Mouse (Mus musculus) ES-E14 (cell line): Measurements from ENCODE around the gene Map7d3. TPM values are rescaled to one million over a fixed set of nuclear protein-coding genes. Genes with fewer than 3 reads are reported as not detected.
A peak's percentile ranks its signal among the peaks of the same experiment; 100 is the strongest.

Experiments used
- DNase-seq: peaks from one replicate; pipeline ENCODE4 v3.0.0-alpha.2; 2013; ENCODE audit warnings: low read depth, low spot score
- H3K27ac ChIP-seq: 2 replicates; pipeline ENCODE4 v1.5.1; 2012; ENCODE audit warnings: low read depth, mild to moderate bottlenecking, low read length, moderate library complexity, mixed read lengths; ENCODE audit not compliant: poor library complexity, insufficient read depth, severe bottlenecking
- H3K36me3 ChIP-seq: 2 replicates; pipeline ENCODE4 v1.6.1; 2012; ENCODE audit warnings: mild to moderate bottlenecking, low read length, moderate library complexity, mixed read lengths; ENCODE audit not compliant: control insufficient read depth, poor library complexity, insufficient read depth, severe bottlenecking
- H3K4me1 ChIP-seq, 2 experiments: fragments of 150-350 bp in 1 of 2; sonication (generic) in 1 of 2; 2 replicates each; pipeline ENCODE4 v1.6.1; 2012; ENCODE audit warnings: low read length in 2 of 2, mild to moderate bottlenecking in 1 of 2, mixed read lengths in 1 of 2; ENCODE audit not compliant: control insufficient read depth in 2 of 2, insufficient read depth in 2 of 2, poor library complexity in 1 of 2
- H3K4me3 ChIP-seq, 2 experiments: fragments of 150-350 bp in 1 of 2; sonication (generic) in 1 of 2; 2 replicates each; pipeline ENCODE4 v1.5.1; 2012; ENCODE audit warnings: low read length in 2 of 2, low read depth in 1 of 2, mild to moderate bottlenecking in 1 of 2, mixed read lengths in 1 of 2; ENCODE audit not compliant: insufficient read depth in 1 of 2, poor library complexity in 1 of 2, severe bottlenecking in 1 of 2
- H3K9ac ChIP-seq: 2 replicates; pipeline ENCODE4 v1.6.1; 2012; ENCODE audit warnings: low read depth, mild to moderate bottlenecking, low read length, mixed read lengths; ENCODE audit not compliant: poor library complexity, insufficient read depth, severe bottlenecking
- H3K9me3 ChIP-seq: fragments of 150-350 bp; sonication (generic); 2 replicates; pipeline ENCODE4 v1.6.1; 2012; ENCODE audit warnings: low read depth, mild to moderate bottlenecking, low read length; ENCODE audit not compliant: control insufficient read depth, insufficient read depth
- CHD2 ChIP-seq: IDR thresholded peaks from 2 replicates; pipeline ENCODE4 v1.6.1; 2014; ENCODE audit warnings: mild to moderate bottlenecking, low read depth, low read length, inconsistent platforms
- HCFC1 ChIP-seq: IDR thresholded peaks from 2 replicates; pipeline ENCODE4 v1.6.1; 2012; ENCODE audit warnings: low read length, inconsistent platforms, borderline replicate concordance; ENCODE audit not compliant: insufficient read depth
- MAFK ChIP-seq: IDR thresholded peaks from 2 replicates; pipeline ENCODE4 v1.6.1; 2014; ENCODE audit warnings: mild to moderate bottlenecking, low read depth, low read length, inconsistent platforms; ENCODE audit not compliant: insufficient read depth
- ZC3H11A ChIP-seq: IDR thresholded peaks from 2 replicates; pipeline ENCODE4 v1.6.1; 2012; ENCODE audit warnings: low read depth, mild to moderate bottlenecking, inconsistent platforms, low read length, borderline replicate concordance
- ZNF384 ChIP-seq: IDR thresholded peaks from 2 replicates; pipeline ENCODE4 v1.6.1; 2012; ENCODE audit warnings: low read depth, low read length, inconsistent platforms
- in situ Hi-C, 2 experiments: fragments of 600-800 bp; cut with MboI; formaldehyde crosslinking; loops; one replicate each; pipeline ENCODE4 v1.15.1; 2025; ENCODE audit warnings: low sequenced_read_pairs in 2 of 2, inconsistent platforms in 1 of 2; ENCODE audit not compliant: unreplicated experiment in 2 of 2
- total RNA-seq: library from RNA; depleted of rRNA; stranded (reverse); fragments of 300-350 nt; gene quantifications from 2 replicates; pipeline ENCODE4 v1.2.3, GENCODE M21; 2012; rRNA removed

Gene Map7d3
- total RNA-seq = 2.6 and 2.8 TPM in 2 replicates

DNA sequence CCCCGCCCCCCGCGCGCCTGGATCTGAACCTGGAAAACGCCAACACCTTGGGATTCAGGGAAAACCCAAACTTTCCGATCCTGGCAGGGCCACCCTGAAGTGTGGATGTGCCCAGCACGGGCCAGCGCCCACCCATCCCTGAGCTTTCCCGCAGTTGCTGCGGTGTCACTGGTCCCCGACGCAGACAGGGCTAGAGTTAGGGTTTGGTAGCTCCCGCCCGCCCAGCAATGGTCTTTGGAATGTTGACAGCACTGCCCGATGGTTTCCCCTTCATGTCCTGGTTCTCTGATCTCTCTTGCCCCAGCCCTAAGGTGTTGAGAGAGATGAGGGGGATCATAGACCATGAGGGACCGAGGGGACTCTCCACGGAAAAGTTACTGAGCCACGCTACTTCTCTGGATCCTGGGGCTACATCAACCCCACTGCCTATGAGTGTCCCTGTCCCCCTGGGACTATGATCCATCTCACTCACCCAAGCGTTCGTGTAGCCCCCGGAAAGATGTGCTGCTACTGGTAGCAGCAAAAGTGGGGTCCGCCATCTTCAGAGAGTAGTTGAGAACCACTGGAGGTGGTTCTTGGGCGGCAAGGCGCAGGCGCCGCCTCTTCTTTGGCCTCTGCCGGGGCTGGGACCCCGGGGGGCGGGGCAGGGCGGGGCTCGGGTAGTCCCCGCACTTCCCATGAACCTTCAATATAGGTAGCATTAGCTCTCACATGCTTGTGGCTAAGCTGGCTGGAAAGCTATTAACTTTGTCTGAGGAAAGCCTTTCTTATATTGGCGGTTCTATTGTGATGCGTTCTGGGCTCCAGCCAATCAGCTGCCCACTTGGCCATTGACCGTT lies at the start of gene Map7d3:
Gene Map7d3 (minus strand): TSS at position 562 of the 839 bp plus-strand sequence.
- TF ChIP-seq HCFC1 (no peak), ZNF384 (no peak), MAFK (no peak), ZC3H11A (no peak), CHD2 (no peak)
- H3K27ac ChIP-seq = no peak within 1 kb of the TSS; the same call in 1 of the 2 replicates

DNA sequence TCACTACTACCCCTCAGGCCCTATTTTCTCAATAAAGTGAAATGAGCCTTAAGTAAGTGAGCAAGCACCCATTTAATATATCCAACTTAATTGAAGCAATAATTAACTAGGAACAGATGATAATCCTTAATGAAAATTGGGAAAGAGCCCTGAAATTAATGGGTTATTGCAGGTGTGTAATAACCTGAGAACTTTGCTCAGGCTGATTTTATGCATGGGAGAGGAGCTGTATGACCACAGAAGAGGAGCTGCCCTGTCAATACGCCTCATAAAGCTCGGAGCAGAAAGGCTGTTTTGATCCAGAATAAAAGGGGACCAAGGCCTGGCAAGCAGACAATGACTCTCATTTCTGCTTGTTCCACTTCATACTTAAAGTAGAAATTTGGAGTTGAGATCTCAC lies 47.7 kb upstream of the Map7d3 start, which contains the start of gene Adgrg4:
Gene Adgrg4 (plus strand): TSS at position 301 of the 400 bp plus-strand sequence.
- H3K9ac ChIP-seq = no peak within 1 kb of the TSS
- no peaks in the 10 kb centered on the region for H3K36me3 ChIP-seq
- in situ Hi-C loops = no loop called here
- H3K4me3 ChIP-seq = no peak within 1 kb of the TSS
- TF ChIP-seq ZNF384 (no peak), ZC3H11A (no peak), CHD2 (no peak), HCFC1 (no peak), MAFK (no peak)
- H3K27ac ChIP-seq = no peak within 1 kb of the TSS
- DNase-seq = no peak
- H3K4me1 ChIP-seq = no peaks in the 10 kb centered on the region
- H3K9me3 ChIP-seq = no peaks in the 10 kb centered on the region

More for the DNA sequence above, at the start of gene Map7d3:
- Histone ChIP-seq H3K9ac (peak within 1 kb of the TSS; percentile 72), H3K4me1 (no peaks in the 10 kb centered on the region), H3K36me3 (no peaks in the 10 kb centered on the region), H3K9me3 (no peaks in the 10 kb centered on the region), H3K4me3 (peak within 1 kb of the TSS; percentile 79 to 82)
- no peak for DNase-seq
- in situ Hi-C loops = no loop called here

DNA sequence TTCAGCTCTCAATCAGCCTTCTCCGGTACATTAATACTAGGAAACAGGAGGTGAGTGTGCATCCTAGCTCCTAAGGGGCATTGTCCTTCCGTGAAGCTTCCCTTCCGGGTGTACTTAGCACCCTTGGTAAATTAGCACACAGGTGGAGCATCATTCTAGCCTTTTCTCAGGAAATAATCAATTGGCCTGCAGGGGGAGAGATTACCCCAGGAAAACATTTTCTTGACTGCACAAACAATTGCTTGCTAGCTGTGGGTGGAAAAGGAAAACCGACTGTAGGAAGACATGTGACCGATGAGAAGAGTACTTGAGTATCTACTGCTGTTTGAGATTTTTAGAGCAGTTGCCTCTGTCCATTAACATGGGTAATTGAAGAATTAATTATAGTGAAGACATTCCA lies 19.1 kb upstream of the Map7d3 start:
- DNase-seq = no peak

DNA sequence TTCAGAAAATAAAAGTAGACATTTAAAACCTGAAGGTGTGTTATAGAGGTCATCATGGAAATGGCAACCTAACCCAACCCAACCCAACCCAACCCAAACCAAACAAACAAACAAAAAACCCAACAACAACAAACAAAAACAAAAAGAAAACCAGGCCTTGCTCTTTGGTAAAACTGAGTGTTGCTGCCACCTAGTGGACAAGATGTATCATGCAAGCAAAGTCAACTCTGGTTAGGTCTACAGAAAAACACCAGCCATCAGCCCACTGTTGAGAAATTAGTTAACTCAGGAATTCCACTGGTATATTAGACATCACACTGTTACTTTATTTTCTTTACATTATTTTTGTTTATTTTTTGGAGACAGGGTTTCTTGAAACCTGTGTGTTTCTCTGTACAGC lies 17.2 kb upstream of the Map7d3 start:
- Histone ChIP-seq H3K27ac (no peak overlapping the region), H3K36me3 (no peaks in the 10 kb centered on the region), H3K4me3 (no peak overlapping the region), H3K9ac (no peak overlapping the region), H3K9me3 (no peaks in the 10 kb centered on the region), H3K4me1 (no peaks in the 10 kb centered on the region)
- TF ChIP-seq ZNF384 (no peak), ZC3H11A (no peak), CHD2 (no peak), HCFC1 (no peak), MAFK (no peak)
- in situ Hi-C loops = no loop called here
- DNase-seq = no peak

More for the DNA sequence above, 19.1 kb upstream of the Map7d3 start:
- in situ Hi-C loops = no loop called here
- Histone ChIP-seq H3K27ac (no peak overlapping the region), H3K9ac (no peak overlapping the region), H3K36me3 (no peaks in the 10 kb centered on the region), H3K4me1 (no peaks in the 10 kb centered on the region), H3K9me3 (no peaks in the 10 kb centered on the region), H3K4me3 (no peak overlapping the region)
- no peak for TF ChIP-seq MAFK
- no peak for TF ChIP-seq CHD2
- TF ChIP-seq ZC3H11A = no peak
- TF ChIP-seq ZNF384 = no peak
- no peak for TF ChIP-seq HCFC1
